ENCODE assay signal across 13 mouse cellular contexts in the genomic region with DNA sequence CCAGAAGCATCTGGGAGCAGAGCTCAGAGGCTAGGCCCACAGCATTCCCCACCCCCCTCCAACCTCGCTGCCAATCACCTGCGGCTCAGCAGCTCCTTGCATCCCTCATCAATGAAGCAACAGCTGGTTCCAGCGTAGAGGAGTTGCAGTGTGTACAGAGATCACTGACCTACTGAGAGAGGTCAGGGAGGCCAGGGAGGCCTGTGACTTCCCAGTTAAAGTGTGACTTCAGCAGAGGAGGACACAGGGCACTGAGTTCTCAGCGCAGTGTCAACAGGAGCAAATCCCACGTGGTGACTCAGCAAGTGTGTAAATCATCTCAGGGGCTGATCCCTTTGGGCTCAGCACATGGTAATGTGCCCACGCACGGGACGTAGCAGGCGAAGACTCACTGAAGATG. TPM values are rescaled to one million over a fixed set of nuclear protein-coding genes. Genes with fewer than 3 reads are reported as not detected.
DNase-seq lines count a peak whose midpoint lies in the region; ATAC-seq and TF ChIP-seq lines count a peak whose summit lies in the region.
"Had no signal": no experiment of that assay in that cellular context is flagged by ENCODE, and none has a peak within 500 bp of the region (broad histone marks: within the 10 kb centered on the region; RNA-seq: fewer than 3 reads in every experiment).

No protein-coding gene starts in this region.

- intact Hi-C loops in gastrocnemius, adult 2 months (cut with DNase I): no loop called here

- H3K27ac ChIP-seq in hindbrain, embryonic 11.5 days (ENCODE audit: low read depth, low read length): no peak overlapping the region
- no peak overlapping the region for H3K27ac ChIP-seq in hindbrain, embryonic 16.5 days (ENCODE audit: low read depth, low read length)
- H3K27ac ChIP-seq in intestine, postnatal 0 days (ENCODE audit: low read depth, low read length): peak overlapping the region; percentile 41
- H3K27ac ChIP-seq in stomach, embryonic 16.5 days (ENCODE audit: low read length): no peak overlapping the region
- no peak overlapping the region for H3K27ac ChIP-seq in gastrocnemius, adult 2 months

- no peaks in the 10 kb centered on the region for H3K36me3 ChIP-seq in hindbrain, embryonic 11.5 days (ENCODE audit: control insufficient read depth, insufficient read depth, low read length)
- no peaks in the 10 kb centered on the region for H3K36me3 ChIP-seq in hindbrain, embryonic 16.5 days (ENCODE audit: control insufficient read depth, insufficient read depth, low read length)
- no peaks in the 10 kb centered on the region for H3K36me3 ChIP-seq in intestine, postnatal 0 days (ENCODE audit: control insufficient read depth, insufficient read depth)
- H3K36me3 ChIP-seq in stomach, embryonic 16.5 days (ENCODE audit: control insufficient read depth, insufficient read depth, low read length): no peaks in the 10 kb centered on the region

- no peak overlapping the region for H3K4me3 ChIP-seq in hindbrain, embryonic 11.5 days (ENCODE audit: low read depth, low read length)
- H3K4me3 ChIP-seq in hindbrain, embryonic 16.5 days (ENCODE audit: low read length): no peak overlapping the region
- H3K4me3 ChIP-seq in intestine, postnatal 0 days (ENCODE audit: low read depth, low read length): no peak overlapping the region
- no peak overlapping the region for H3K4me3 ChIP-seq in stomach, embryonic 16.5 days (replicated peaks; ENCODE audit: low read length)
- no peak overlapping the region for H3K4me3 ChIP-seq in gastrocnemius, adult 2 months

- 20% methylated on average over 9 of the region's 9 CpGs for WGBS in hindbrain, embryonic 11.5 days
- WGBS in hindbrain, embryonic 16.5 days: 24% methylated on average over 9 of the region's 9 CpGs
- 27% methylated on average over 9 of the region's 9 CpGs for WGBS in intestine, postnatal 0 days
- WGBS in stomach, embryonic 16.5 days: 24% methylated on average over 9 of the region's 9 CpGs

- no peak for TF ChIP-seq CTCF in intestine, postnatal 0 days (IDR thresholded peaks at IDR 0.05; ENCODE audit: low read depth)
- TF ChIP-seq CTCF in gastrocnemius, adult 2 months (IDR thresholded peaks at IDR 0.05): no peak

- peak; percentile 42 for DNase-seq in hindbrain, embryonic 11.5 days (ENCODE audit: low spot score)
- DNase-seq in kidney, postnatal 4 days: peak; percentile 39 to 56
- no peak for DNase-seq in lung, postnatal 25 days (ENCODE audit: low spot score)
- no peak for DNase-seq in gastrocnemius, adult 2 months
- DNase-seq in urinary bladder, postnatal 10 days (ENCODE audit: low spot score): no peak
- DNase-seq: cerebellum, adult 9-10 months; heart, postnatal 4 days; lung, adult 2 months had no signal

- H3K27me3 ChIP-seq in hindbrain, embryonic 11.5 days (ENCODE audit: control insufficient read depth, insufficient read depth, low read length): no peaks in the 10 kb centered on the region
- no peaks in the 10 kb centered on the region for H3K27me3 ChIP-seq in hindbrain, embryonic 16.5 days (replicated peaks; ENCODE audit: control insufficient read depth, insufficient read depth, low read length)
- no peaks in the 10 kb centered on the region for H3K27me3 ChIP-seq in intestine, postnatal 0 days (replicated peaks; ENCODE audit: control insufficient read depth, insufficient read depth, low read length)
- peaks cover 3% of the 10 kb centered on the region; the same call in 1 of the 2 replicates for H3K27me3 ChIP-seq in stomach, embryonic 16.5 days (ENCODE audit: control insufficient read depth, insufficient read depth, low read length)

- no peak for ATAC-seq in hindbrain, embryonic 11.5 days (ENCODE audit: low FRiP score)
- ATAC-seq in hindbrain, embryonic 16.5 days: no peak
- peak; percentile 90 for ATAC-seq in intestine, postnatal 0 days
- 0 out of 2 replicates have a peak, but pooled peaks have one; percentile 37 for ATAC-seq in stomach, embryonic 16.5 days (ENCODE audit: insufficient read depth, low FRiP score)

- H3K9ac ChIP-seq in hindbrain, embryonic 11.5 days (ENCODE audit: low read depth, low read length): no peak overlapping the region
- no peak overlapping the region for H3K9ac ChIP-seq in hindbrain, embryonic 16.5 days (ENCODE audit: low read depth, low read length)
- no peak overlapping the region for H3K9ac ChIP-seq in intestine, postnatal 0 days (ENCODE audit: low read depth, low read length)
- H3K9ac ChIP-seq in stomach, embryonic 16.5 days (ENCODE audit: low read length): no peak overlapping the region

- no peaks in the 10 kb centered on the region; the same call in 1 of the 2 replicates for H3K4me1 ChIP-seq in hindbrain, embryonic 11.5 days (replicated peaks; ENCODE audit: control insufficient read depth, insufficient read depth, low read length)
- H3K4me1 ChIP-seq in hindbrain, embryonic 16.5 days (ENCODE audit: control insufficient read depth, insufficient read depth, low read depth, low read length): no peaks in the 10 kb centered on the region
- H3K4me1 ChIP-seq in intestine, postnatal 0 days (replicated peaks; ENCODE audit: control insufficient read depth, insufficient read depth, low read length): peaks cover 5% of the 10 kb centered on the region
- no peaks in the 10 kb centered on the region for H3K4me1 ChIP-seq in stomach, embryonic 16.5 days (ENCODE audit: control insufficient read depth, insufficient read depth, low read length)

- no peak overlapping the region for H3K4me2 ChIP-seq in hindbrain, embryonic 11.5 days (replicated peaks; ENCODE audit: low read depth, low read length)
- no peak overlapping the region for H3K4me2 ChIP-seq in hindbrain, embryonic 16.5 days (ENCODE audit: low read length)
- H3K4me2 ChIP-seq in intestine, postnatal 0 days (replicated peaks; ENCODE audit: low read depth): no peak overlapping the region
- no peak overlapping the region for H3K4me2 ChIP-seq in stomach, embryonic 16.5 days (ENCODE audit: low read depth, low read length)

- no peaks in the 10 kb centered on the region for H3K9me3 ChIP-seq in hindbrain, embryonic 11.5 days (ENCODE audit: control insufficient read depth, low read length)
- H3K9me3 ChIP-seq in hindbrain, embryonic 16.5 days (ENCODE audit: control insufficient read depth, low read length): no peaks in the 10 kb centered on the region
- no peaks in the 10 kb centered on the region for H3K9me3 ChIP-seq in intestine, postnatal 0 days (ENCODE audit: control insufficient read depth)
- H3K9me3 ChIP-seq in stomach, embryonic 16.5 days (replicated peaks; ENCODE audit: control insufficient read depth, low read length): no peaks in the 10 kb centered on the region

RNA-seq across cellular contexts. Expression of gene Bcas1, which starts 32.2 kb away (rescaled TPM):
- polyA plus RNA-seq in hindbrain, embryonic 11.5 days (2014; fragmentation: Nextera tagmentation; extraction: Ambion mirVana): 1.8 and 1.9 TPM in 2 replicates
- polyA plus RNA-seq in hindbrain, embryonic 16.5 days (2015; fragmentation: Nextera tagmentation; extraction: Ambion mirVana): 16.7 and 20.0 TPM in 2 replicates
- polyA plus RNA-seq in intestine, postnatal 0 days (2015; fragmentation: Nextera tagmentation; extraction: Ambion mirVana): 4.7 and 5.6 TPM in 2 replicates
- polyA plus RNA-seq in stomach, embryonic 16.5 days (2015; fragmentation: Nextera tagmentation; extraction: Ambion mirVana): 8.9 and 13.2 TPM in 2 replicates
- under 1 TPM; 0.50 to 0.89 TPM for total RNA-seq in gastrocnemius, adult 2 months (2021)

RNA-seq across cellular contexts. Expression of gene Pfdn4, which starts 36.4 kb away (rescaled TPM):
- polyA plus RNA-seq in hindbrain, embryonic 11.5 days (2014; fragmentation: Nextera tagmentation; extraction: Ambion mirVana): 141 and 142 TPM in 2 replicates
- 99.8 and 124 TPM in 2 replicates for polyA plus RNA-seq in hindbrain, embryonic 16.5 days (2015; fragmentation: Nextera tagmentation; extraction: Ambion mirVana)
- 54.6 and 58.3 TPM in 2 replicates for polyA plus RNA-seq in intestine, postnatal 0 days (2015; fragmentation: Nextera tagmentation; extraction: Ambion mirVana)
- 53.0 and 67.3 TPM in 2 replicates for polyA plus RNA-seq in stomach, embryonic 16.5 days (2015; fragmentation: Nextera tagmentation; extraction: Ambion mirVana)
- total RNA-seq in gastrocnemius, adult 2 months (2021): 10 to 100 TPM; 11.8 to 14.4 TPM

RNA-seq across cellular contexts. Expression of gene Cyp24a1, which starts 37.1 kb away (rescaled TPM):
- 0.10 and 0.14 TPM in 2 replicates for polyA plus RNA-seq in hindbrain, embryonic 11.5 days (2014; fragmentation: Nextera tagmentation; extraction: Ambion mirVana)
- 0.08 and 0.10 TPM in 2 replicates for polyA plus RNA-seq in hindbrain, embryonic 16.5 days (2015; fragmentation: Nextera tagmentation; extraction: Ambion mirVana)
- polyA plus RNA-seq in intestine, postnatal 0 days (2015; fragmentation: Nextera tagmentation; extraction: Ambion mirVana): not detected in 2 replicates
- not detected in 2 replicates for polyA plus RNA-seq in stomach, embryonic 16.5 days (2015; fragmentation: Nextera tagmentation; extraction: Ambion mirVana)
- not detected for total RNA-seq in gastrocnemius, adult 2 months (2021)
- total RNA-seq: heart, postnatal 4 days; layer of hippocampus, postnatal 14 days had no signal
- polyA plus RNA-seq: gonadal fat pad, adult 2 months; lung, adult 2 months had no signal

Comparison
In these comparisons a context has a peak if more than half of its experiments do, and no peak if none do; other contexts are left out.
1. ATAC-seq: peak in intestine, postnatal 0 days (single experiment) and stomach, embryonic 16.5 days (single experiment); none in hindbrain, embryonic 11.5 days (single experiment) and hindbrain, embryonic 16.5 days (single experiment).
2. DNase-seq: peak in hindbrain, embryonic 11.5 days (single experiment) and kidney, postnatal 4 days (2 of 2); none in lung, postnatal 25 days (single experiment), gastrocnemius, adult 2 months (single experiment) and urinary bladder, postnatal 10 days (single experiment).